Mouse (Mus musculus): ENCODE measurements around the gene Snx29.

- TF ChIP-seq POLR2A (IDR thresholded peaks at IDR 0.05; ENCODE audit: low read depth, low read length): no peak
- no peak; the same call in 1 of the 2 replicates for TF ChIP-seq CTCF (IDR thresholded peaks at IDR 0.05; ENCODE audit: borderline replicate concordance, insufficient read depth, low read length)
Measured at GRCm38 (mm10) chr16:11316748-11317147, 6.0 kb upstream of the Snx29 start.

Data from embryonic fibroblast, embryonic 13.5 days (primary cell).